Mouse (Mus musculus) left cerebral cortex, adult 2 months (tissue): Measurements from ENCODE around the gene Sipa1l1. TPM values are rescaled to one million over a fixed set of nuclear protein-coding genes. Genes with fewer than 3 reads are reported as not detected.
"Not testable (repeated sequence)": the region's sequence is repeated elsewhere in the genome, so short reads cannot be mapped to it uniquely, and the experiment has no call there.

Experiments used
- DNase-seq, 2 experiments: peaks; one replicate each; pipeline ENCODE4 v3.0.0; 2021 to 2022; ENCODE audit warnings: low spot score in 2 of 2, mixed read lengths in 1 of 2; ENCODE audit errors: extremely low spot score in 1 of 2
- H3K27ac ChIP-seq: fragments of 200-600 bp; 2 replicates; pipeline ENCODE4 v1.8.1; 2022
- H3K4me3 ChIP-seq: fragments of 200-600 bp; 2 replicates; pipeline ENCODE4 v1.8.1; 2022
- CTCF ChIP-seq: fragments of 200-600 bp; IDR thresholded peaks from 2 replicates; pipeline ENCODE4 v1.8.1; 2022; ENCODE audit warnings: antibody characterized with exemption, mild to moderate bottlenecking, moderate library complexity
- intact Hi-C: fragments of 180-260 bp; cut with DNase I; formaldehyde crosslinking; loops from one replicate; pipeline ENCODE4 v1.15.1; 2025
- total RNA-seq, 2 experiments: library from RNA; stranded (reverse); gene quantifications; 2 replicates each; pipeline ENCODE4 v1.2.3; 2021

Sipa1l1 gene
- total RNA-seq, 2 experiments from 2014 or later: 311 to 327 TPM

DNA sequence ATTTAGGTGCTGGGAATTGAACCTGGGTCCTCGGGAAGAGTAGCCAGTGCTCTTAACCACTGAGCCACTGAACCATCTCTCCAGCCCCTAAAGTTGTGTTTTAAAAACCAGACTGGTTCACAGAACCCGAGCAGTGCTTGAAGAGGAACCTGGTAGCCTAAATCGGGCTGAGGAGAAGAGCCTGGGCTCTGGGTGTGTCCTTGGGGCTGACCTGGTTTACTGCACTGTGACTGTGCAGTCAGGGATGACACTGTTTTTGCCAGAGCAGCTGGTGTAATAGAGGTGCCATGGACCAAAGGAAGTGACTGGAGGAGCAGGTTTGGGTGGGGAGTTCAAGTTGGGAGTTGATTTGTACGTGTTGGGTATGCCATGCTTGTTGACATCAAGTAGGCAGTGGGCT, 10.5 kb downstream of the Sipa1l1 start:
- TF ChIP-seq CTCF: no peak
- Histone ChIP-seq H3K27ac (no peak overlapping the region), H3K4me3 (no peak overlapping the region)
- DNase-seq: no peak
- intact Hi-C loops: no loop called here

DNA sequence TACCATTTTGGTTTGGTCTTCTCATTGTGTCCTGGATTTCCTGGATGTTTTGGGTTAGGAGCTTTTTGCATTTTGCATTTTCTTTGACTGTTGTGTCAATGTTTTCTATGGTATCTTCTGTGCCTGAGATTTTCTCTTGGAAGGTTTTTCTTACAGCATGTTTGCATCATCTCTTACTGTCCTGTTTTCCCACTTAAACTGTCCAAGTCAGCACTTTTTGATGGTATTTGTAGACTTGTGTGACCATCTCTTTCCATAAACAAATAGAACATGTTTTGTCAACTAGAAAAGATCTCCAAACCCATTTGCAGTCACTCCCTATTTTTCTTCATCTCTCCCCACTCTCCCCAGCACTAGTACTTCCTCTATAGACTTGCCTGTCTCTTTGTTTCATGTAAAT, 17.0 kb downstream of the Sipa1l1 start:
- H3K27ac ChIP-seq, DNase-seq, intact Hi-C loops, H3K4me3 ChIP-seq: not testable (repeated sequence)

DNA sequence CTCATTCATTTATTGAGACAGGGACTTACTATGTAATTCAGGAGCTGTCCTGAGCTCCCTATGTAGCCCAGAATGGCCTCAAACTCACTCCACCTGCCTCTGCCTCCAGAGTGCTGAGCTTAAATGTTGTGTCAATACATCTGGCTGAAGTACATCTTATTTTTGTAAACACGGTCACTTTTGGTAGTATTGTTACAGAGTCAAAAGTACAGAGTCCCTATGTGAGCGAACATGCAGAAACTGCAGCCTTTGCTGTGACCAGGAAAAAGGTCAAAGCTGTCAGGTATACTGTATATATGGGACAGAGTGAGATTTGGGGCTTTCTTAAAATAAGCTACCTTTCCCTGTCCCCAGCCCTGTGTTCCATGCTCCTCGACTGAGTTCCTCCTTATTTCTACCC, 17.6 kb downstream of the Sipa1l1 start:
- intact Hi-C loops: no loop called here
- no peak for TF ChIP-seq CTCF
- H3K4me3 ChIP-seq: no peak overlapping the region
- H3K27ac ChIP-seq: no peak overlapping the region
- no peak for DNase-seq

DNA sequence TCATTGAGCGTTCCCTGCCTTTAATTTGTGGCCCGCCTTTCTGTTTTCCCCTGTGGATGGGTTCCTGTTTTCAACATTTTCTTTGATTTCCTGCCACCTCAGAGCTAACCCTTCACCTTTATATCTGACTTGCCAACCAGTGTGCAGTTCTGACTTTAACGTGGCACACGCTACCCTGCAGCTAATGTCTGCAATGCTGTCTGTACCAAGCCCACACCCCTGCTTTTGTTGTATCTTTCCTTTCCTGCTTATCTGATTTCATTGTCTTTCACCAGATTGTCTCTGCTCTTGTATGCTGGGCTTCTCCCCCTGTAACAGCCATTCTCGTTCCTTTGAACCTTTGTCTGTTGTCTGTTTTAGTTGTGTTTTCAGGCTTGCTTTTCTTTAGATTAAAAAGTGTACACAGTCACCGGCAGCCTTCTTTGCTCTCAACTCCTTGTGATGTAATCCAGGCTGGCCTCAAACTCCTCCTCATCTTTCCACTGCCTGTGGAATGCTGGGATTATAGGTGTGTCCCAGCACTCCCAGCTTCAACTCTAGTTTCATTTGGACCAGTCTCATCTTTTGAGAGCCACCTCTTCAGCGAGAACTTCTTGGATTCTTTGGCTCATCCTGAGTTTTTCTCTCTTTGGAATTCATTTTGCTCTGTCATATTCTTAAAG, 18.2 kb downstream of the Sipa1l1 start:
- intact Hi-C loops: no loop called here
- H3K27ac ChIP-seq: no peak overlapping the region

DNA sequence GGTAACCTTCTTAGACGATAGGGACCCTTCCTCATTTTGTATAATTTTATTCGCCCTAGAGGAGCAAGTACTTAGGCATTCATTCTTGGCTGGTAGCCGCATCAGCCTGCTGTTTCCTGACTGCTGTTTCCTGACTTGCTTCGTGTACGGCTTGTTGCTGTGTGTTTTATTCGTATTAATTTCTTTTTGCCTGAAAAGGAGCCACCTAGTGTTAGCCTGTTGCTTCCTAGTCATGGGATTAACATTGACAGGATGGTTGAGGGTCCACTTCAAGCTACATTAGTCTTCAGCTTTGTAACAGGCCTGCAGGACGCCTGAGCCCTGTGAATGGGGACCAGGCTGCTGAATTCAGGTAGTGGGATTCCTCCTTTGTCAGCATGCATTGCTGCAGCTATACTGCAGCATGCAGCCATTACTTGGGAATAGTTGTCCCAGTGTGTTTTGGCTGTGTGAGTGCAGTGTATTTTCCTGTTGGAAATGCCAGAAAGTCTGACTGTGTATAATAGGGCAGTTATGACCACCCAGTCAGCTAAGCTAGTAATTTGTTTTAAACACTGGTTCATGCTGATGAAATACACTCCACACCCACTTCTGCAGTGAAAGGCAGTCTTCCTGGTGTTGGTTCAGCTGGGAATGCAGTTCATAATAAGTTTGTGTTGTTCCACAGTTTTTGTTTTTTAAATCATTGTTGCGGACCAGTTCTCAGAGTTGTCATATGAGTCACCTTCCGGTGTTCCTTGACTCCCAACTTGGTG, 19.4 kb downstream of the Sipa1l1 start:
- no peak; the same call in none of the 2 replicates for TF ChIP-seq CTCF
- intact Hi-C loops: no loop called here

More for the DNA sequence above, 18.2 kb downstream of the Sipa1l1 start:
- H3K4me3 ChIP-seq: no peak overlapping the region
- DNase-seq: no peak
- TF ChIP-seq CTCF: no peak

GRCm38 (mm10) chr12:82189076-82189675, 20.1 kb downstream of the Sipa1l1 start:
- DNase-seq: no peak
- H3K27ac ChIP-seq: no peak overlapping the region
- intact Hi-C loops: no loop called here
- no peak overlapping the region for H3K4me3 ChIP-seq
- no peak for TF ChIP-seq CTCF

More for the DNA sequence above, 19.4 kb downstream of the Sipa1l1 start:
- Histone ChIP-seq H3K27ac (no peak overlapping the region), H3K4me3 (no peak overlapping the region)
- DNase-seq: no peak

GRCm38 (mm10) chr12:82189715-82190581, 20.8 kb downstream of the Sipa1l1 start:
- Histone ChIP-seq H3K4me3 (no peak overlapping the region), H3K27ac (no peak overlapping the region)
- no peak for DNase-seq
- intact Hi-C loops: no loop called here
- no peak for TF ChIP-seq CTCF

- intact Hi-C loops: no loop called here
- no peak overlapping the region for H3K27ac ChIP-seq
- no peak for TF ChIP-seq CTCF
- H3K4me3 ChIP-seq: no peak overlapping the region
- DNase-seq: no peak
These were observed 21.5 kb downstream of the Sipa1l1 start for GRCm38 (mm10) chr12:82190582-82190965.

GRCm38 (mm10) chr12:82191686-82192085, 22.6 kb downstream of the Sipa1l1 start:
- Histone ChIP-seq H3K4me3 (no peak overlapping the region), H3K27ac (no peak overlapping the region)
- TF ChIP-seq CTCF: no peak
- intact Hi-C loops: no loop called here
- no peak for DNase-seq

DNA sequence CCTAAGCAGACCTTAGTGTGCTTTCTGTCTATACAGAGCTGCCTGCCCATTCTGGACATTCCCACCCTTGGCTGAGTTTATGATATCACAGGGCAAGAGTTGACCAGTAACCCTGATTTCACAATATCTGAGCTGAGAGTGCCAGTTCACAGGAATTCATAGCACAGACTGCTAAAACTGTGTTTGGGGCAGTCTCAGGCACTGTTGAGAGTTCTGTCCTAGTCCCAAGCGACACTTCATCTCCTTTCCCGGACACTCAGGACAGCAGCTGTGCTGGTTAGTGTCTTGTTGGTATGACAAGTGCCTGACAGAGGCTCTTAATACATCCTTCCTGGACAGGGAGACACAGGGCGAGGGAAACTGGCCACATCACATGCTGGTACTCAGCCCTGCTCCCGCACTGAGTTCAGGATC, 23.5 kb downstream of the Sipa1l1 start:
- no peak for DNase-seq
- H3K27ac ChIP-seq: no peak overlapping the region
- no peak for TF ChIP-seq CTCF
- intact Hi-C loops: no loop called here
- no peak overlapping the region for H3K4me3 ChIP-seq

GRCm38 (mm10) chr12:82193476-82193875, 24.4 kb downstream of the Sipa1l1 start:
- no peak for TF ChIP-seq CTCF
- H3K27ac ChIP-seq: no peak overlapping the region
- intact Hi-C loops: no loop called here
- no peak for DNase-seq
- H3K4me3 ChIP-seq: no peak overlapping the region

DNA sequence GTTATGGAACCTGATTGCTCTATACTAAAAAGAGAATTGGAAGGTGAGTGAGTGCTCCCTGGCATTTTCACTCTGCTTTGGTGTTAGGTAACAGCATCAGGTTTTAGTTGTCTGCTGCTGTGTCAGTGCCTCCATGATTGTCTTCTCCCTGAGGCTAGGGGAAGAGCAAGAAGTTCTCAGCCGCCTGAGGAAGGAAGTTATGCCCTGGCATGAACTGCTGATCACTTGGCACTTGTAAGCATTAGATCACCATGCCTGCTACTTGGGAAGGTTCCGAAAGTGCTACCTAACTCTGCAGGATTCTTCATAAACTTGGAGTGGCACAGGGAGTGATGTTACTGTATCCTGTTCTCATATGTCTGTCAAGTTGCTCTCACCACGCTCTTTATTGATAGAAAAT, 25.8 kb downstream of the Sipa1l1 start:
- no peak for DNase-seq
- intact Hi-C loops: no loop called here
- Histone ChIP-seq H3K4me3 (no peak overlapping the region), H3K27ac (no peak overlapping the region)
- TF ChIP-seq CTCF: no peak
